Mouse (Mus musculus): Measurements from ENCODE around the gene Farp1. TPM values are rescaled to one million over a fixed set of nuclear protein-coding genes. Genes with fewer than 3 reads are reported as not detected.
A peak's percentile ranks its signal among the peaks of the same experiment; 100 is the strongest.

Gene Farp1
- polyA plus RNA-seq, 1 experiment from 2014 or later = 10.8 TPM

- Histone ChIP-seq H3K4me3 (no peak overlapping the region), H3K9ac (no peak overlapping the region), H3K9me3 (replicated peaks) (no peaks in the 10 kb centered on the region), H3K27me3 (no peaks in the 10 kb centered on the region), H3K4me2 (peak overlapping the region; percentile 19; the same call in 1 of the 2 replicates), H3K27ac (peak overlapping the region; percentile 84), H3K36me3 (peaks cover 23% of the 10 kb centered on the region), H3K4me1 (replicated peaks) (peaks cover 9% of the 10 kb centered on the region)
- 26% methylated on average over 11 of the region's 11 CpGs for whole genome bisulfite sequencing
- peak; percentile 78; the same call in 1 of the 2 replicates for ATAC-seq (replicated peaks; ENCODE audit: insufficient number of reproducible peaks, insufficient read depth, low FRiP score, low read depth)
Observed at GRCm38 (mm10) chr14:121225804-121226203, 190.8 kb downstream of the Farp1 start.

- no peak overlapping the region for H3K4me3 ChIP-seq
- no peaks in the 10 kb centered on the region for H3K9me3 ChIP-seq (replicated peaks)
- H3K27ac ChIP-seq = no peak overlapping the region
- peaks cover 34% of the 10 kb centered on the region for H3K36me3 ChIP-seq
- no peak overlapping the region for H3K9ac ChIP-seq
- H3K27me3 ChIP-seq = no peaks in the 10 kb centered on the region
- no peak for ATAC-seq (replicated peaks; ENCODE audit: insufficient number of reproducible peaks, insufficient read depth, low FRiP score, low read depth)
- 81% methylated on average over 9 of the region's 9 CpGs for WGBS
- H3K4me2 ChIP-seq = no peak overlapping the region
- H3K4me1 ChIP-seq (replicated peaks) = peaks cover 9% of the 10 kb centered on the region
Observed at GRCm38 (mm10) chr14:121229036-121229773, 194.2 kb downstream of the Farp1 start.

GRCm38 (mm10) chr14:121231232-121231631 is 196.2 kb downstream of the Farp1 start:
- 94% methylated on average over 8 of the region's 8 CpGs for WGBS

GRCm38 (mm10) chr14:121234741-121235307 is 199.8 kb downstream of the Farp1 start:
- 67% methylated on average over 12 of the region's 12 CpGs for WGBS
- H3K4me3 ChIP-seq = no peak overlapping the region
- no peak overlapping the region for H3K9ac ChIP-seq
- ATAC-seq (replicated peaks; ENCODE audit: insufficient number of reproducible peaks, insufficient read depth, low FRiP score, low read depth) = no peak
- no peak overlapping the region for H3K4me2 ChIP-seq
- H3K9me3 ChIP-seq (replicated peaks) = no peaks in the 10 kb centered on the region
- peaks cover 48% of the 10 kb centered on the region for H3K36me3 ChIP-seq
- H3K27me3 ChIP-seq = no peaks in the 10 kb centered on the region
- H3K27ac ChIP-seq = no peak overlapping the region
- no peaks in the 10 kb centered on the region for H3K4me1 ChIP-seq (replicated peaks)

More at GRCm38 (mm10) chr14:121231232-121231631, 196.2 kb downstream of the Farp1 start:
- H3K36me3 ChIP-seq = peaks cover 35% of the 10 kb centered on the region
- no peak overlapping the region for H3K27ac ChIP-seq
- H3K9ac ChIP-seq = no peak overlapping the region
- peaks cover 2% of the 10 kb centered on the region for H3K4me1 ChIP-seq (replicated peaks)
- no peak overlapping the region for H3K4me3 ChIP-seq
- H3K9me3 ChIP-seq (replicated peaks) = no peaks in the 10 kb centered on the region
- no peaks in the 10 kb centered on the region for H3K27me3 ChIP-seq
- ATAC-seq (replicated peaks; ENCODE audit: insufficient number of reproducible peaks, insufficient read depth, low FRiP score, low read depth) = no peak
- H3K4me2 ChIP-seq = no peak overlapping the region

GRCm38 (mm10) chr14:121236736-121237135 is 201.7 kb downstream of the Farp1 start:
- H3K27me3 ChIP-seq = no peaks in the 10 kb centered on the region
- no peak overlapping the region for H3K4me3 ChIP-seq
- peaks cover 45% of the 10 kb centered on the region for H3K36me3 ChIP-seq
- no peak overlapping the region for H3K9ac ChIP-seq
- no peaks in the 10 kb centered on the region for H3K9me3 ChIP-seq (replicated peaks)
- no peaks in the 10 kb centered on the region for H3K4me1 ChIP-seq (replicated peaks)
- WGBS = 91% methylated on average over 4 of the region's 4 CpGs
- H3K27ac ChIP-seq = no peak overlapping the region
- no peak overlapping the region for H3K4me2 ChIP-seq
- ATAC-seq (replicated peaks; ENCODE audit: insufficient number of reproducible peaks, insufficient read depth, low FRiP score, low read depth) = no peak

DNA sequence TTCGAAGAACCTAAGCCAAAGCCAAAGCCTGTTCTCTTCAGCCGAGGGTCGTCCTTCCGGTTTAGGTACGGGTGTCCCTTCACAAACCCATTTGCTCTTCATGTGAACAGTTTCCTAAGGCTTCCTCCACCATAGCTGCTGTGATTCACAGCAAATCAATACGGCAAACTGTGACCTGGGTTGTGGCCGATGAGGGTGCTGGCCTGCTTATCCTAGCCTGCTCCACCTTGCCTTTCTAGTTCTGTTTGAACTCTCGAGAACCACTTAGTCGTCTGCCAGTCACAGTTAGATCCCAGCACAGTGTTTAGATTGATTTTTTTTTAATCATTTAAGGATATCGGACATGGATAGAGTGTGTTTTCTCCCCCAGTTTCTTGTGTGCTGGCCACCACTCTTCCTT is 203.7 kb downstream of the Farp1 start:
- whole genome bisulfite sequencing = 87% methylated on average over 10 of the region's 10 CpGs
- H3K9ac ChIP-seq = no peak overlapping the region
- H3K27ac ChIP-seq = no peak overlapping the region
- H3K4me1 ChIP-seq (replicated peaks) = no peaks in the 10 kb centered on the region
- H3K36me3 ChIP-seq = peaks cover 44% of the 10 kb centered on the region
- H3K4me3 ChIP-seq = no peak overlapping the region
- no peak for ATAC-seq (replicated peaks; ENCODE audit: insufficient number of reproducible peaks, insufficient read depth, low FRiP score, low read depth)
- H3K9me3 ChIP-seq (replicated peaks) = no peaks in the 10 kb centered on the region
- no peak overlapping the region for H3K4me2 ChIP-seq
- H3K27me3 ChIP-seq = no peaks in the 10 kb centered on the region

- Histone ChIP-seq H3K9me3 (replicated peaks) (no peaks in the 10 kb centered on the region), H3K4me3 (no peak overlapping the region), H3K27ac (no peak overlapping the region), H3K9ac (no peak overlapping the region), H3K36me3 (peaks cover 44% of the 10 kb centered on the region), H3K4me2 (no peak overlapping the region), H3K4me1 (replicated peaks) (no peaks in the 10 kb centered on the region), H3K27me3 (no peaks in the 10 kb centered on the region)
- 74% methylated on average over 8 of the region's 8 CpGs for WGBS
- ATAC-seq (replicated peaks; ENCODE audit: insufficient number of reproducible peaks, insufficient read depth, low FRiP score, low read depth) = no peak
Observed at GRCm38 (mm10) chr14:121239386-121239785, 204.4 kb downstream of the Farp1 start.

DNA sequence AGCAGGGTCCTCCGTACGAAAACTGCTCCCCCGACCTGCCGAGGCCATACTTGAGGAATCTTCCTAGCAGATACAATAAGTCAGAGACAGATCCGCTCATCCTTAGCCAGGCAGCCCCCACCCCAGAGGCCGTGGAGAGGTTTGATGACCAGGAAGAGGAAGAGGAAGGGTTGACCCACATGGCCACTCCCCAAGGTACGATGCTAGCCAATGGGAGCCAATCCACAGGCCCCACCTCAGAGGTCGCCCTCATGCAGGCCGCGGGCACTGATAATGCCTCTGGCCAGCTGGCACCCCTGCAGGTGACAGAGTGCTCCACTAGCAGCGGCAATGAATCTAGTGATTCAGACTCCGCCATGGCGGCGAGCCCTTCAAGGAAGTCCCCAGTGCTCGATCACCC is 209.1 kb downstream of the Farp1 start:
- Histone ChIP-seq H3K9me3 (replicated peaks) (no peaks in the 10 kb centered on the region), H3K4me2 (no peak overlapping the region), H3K4me3 (no peak overlapping the region), H3K9ac (no peak overlapping the region), H3K36me3 (peaks cover 38% of the 10 kb centered on the region), H3K27ac (no peak overlapping the region), H3K4me1 (replicated peaks) (peaks cover 25% of the 10 kb centered on the region), H3K27me3 (no peaks in the 10 kb centered on the region)
- ATAC-seq (replicated peaks; ENCODE audit: insufficient number of reproducible peaks, insufficient read depth, low FRiP score, low read depth) = no peak
- WGBS = 92% methylated on average over 15 of the region's 15 CpGs

DNA sequence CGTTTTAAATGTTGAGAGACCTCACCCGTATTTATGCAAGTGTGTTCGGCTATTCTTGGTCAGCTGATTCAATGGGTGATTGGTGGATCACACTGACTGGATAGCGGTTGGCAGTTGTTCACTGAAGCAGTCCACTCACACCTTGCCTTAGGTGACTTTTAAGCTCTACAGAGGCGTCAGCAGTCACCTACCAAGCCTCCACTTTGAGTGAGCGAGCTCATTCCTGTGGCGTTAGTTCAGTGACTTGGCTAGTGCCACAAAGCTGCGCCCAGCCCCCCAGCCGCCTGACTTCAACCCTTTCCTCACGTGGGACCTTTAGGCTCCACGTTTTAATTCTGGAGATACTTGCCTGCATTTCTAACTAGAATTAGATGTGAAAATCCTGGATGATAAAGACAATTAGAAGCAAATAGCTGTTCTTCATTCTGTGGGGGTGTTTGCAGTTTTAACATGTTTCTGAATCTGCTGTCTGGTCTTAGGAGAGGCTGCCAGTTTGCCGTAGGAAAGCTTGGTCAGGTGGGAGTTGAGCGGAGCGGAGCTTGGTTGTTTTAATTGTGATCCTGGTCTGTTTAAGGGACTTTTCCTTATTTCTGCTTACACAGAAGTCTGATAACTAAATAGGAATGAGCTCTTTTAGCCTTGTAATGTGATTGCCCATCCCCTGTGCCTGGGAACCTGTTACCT is 211.2 kb downstream of the Farp1 start:
- Histone ChIP-seq H3K4me3 (no peak overlapping the region), H3K9me3 (replicated peaks) (no peaks in the 10 kb centered on the region), H3K4me1 (replicated peaks) (peaks cover 25% of the 10 kb centered on the region), H3K9ac (no peak overlapping the region), H3K27ac (peak overlapping the region; percentile 45), H3K4me2 (no peak overlapping the region), H3K27me3 (no peaks in the 10 kb centered on the region), H3K36me3 (peaks cover 25% of the 10 kb centered on the region)
- ATAC-seq (replicated peaks; ENCODE audit: insufficient number of reproducible peaks, insufficient read depth, low FRiP score, low read depth) = 0 out of 2 replicates have a peak, but pooled peaks have one; percentile 20
- WGBS = 37% methylated on average over 14 of the region's 14 CpGs

DNA sequence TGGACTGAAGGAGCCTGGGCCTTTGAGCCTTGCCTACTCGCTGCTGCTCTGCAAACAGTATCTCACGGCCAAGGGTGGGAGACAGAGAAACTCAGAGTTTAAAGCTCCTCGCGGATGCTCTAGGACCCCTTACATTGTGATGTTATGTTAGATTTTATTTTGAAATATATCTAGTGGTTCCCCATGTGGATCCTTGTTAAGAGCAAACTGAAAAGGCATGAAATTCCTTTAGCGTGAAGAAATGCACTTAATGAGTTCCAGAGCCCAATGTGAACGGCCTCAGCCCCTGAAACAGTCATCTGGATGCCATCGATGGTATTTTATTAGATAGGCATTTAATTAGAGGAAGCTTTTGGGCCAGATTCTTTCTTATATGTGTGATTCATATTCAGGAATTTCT is 212.3 kb downstream of the Farp1 start:
- Histone ChIP-seq H3K36me3 (peaks cover 19% of the 10 kb centered on the region), H3K9ac (no peak overlapping the region), H3K4me1 (replicated peaks) (peaks cover 25% of the 10 kb centered on the region), H3K9me3 (replicated peaks) (no peaks in the 10 kb centered on the region), H3K4me2 (no peak overlapping the region), H3K27ac (peak overlapping the region; percentile 45), H3K4me3 (no peak overlapping the region), H3K27me3 (no peaks in the 10 kb centered on the region)
- WGBS = 51% methylated on average over 7 of the region's 7 CpGs
- no peak for ATAC-seq (replicated peaks; ENCODE audit: insufficient number of reproducible peaks, insufficient read depth, low FRiP score, low read depth)

DNA sequence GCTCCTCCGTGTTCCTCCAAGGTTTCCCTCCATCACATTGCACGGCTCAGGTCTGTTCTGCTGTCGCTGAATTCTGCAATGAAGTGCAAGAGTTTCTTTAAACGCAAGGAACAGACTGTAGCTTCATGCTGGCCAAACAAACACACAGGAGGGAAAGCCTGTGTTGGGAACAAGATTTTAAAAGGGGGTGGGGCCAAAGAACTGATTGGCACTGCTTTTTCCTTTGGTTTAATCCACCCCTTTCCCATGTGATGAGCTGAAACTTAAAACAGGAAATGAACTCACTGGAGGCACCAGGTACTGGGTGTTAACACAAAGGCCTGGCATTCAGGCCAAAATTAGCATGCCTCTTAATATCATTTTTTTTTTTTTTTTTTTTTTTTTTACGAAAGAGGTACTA is 213.3 kb downstream of the Farp1 start:
- ATAC-seq (replicated peaks; ENCODE audit: insufficient number of reproducible peaks, insufficient read depth, low FRiP score, low read depth) = no peak
- WGBS = 79% methylated on average over 5 of the region's 5 CpGs
- Histone ChIP-seq H3K36me3 (peaks cover 11% of the 10 kb centered on the region; the same call in 1 of the 2 replicates), H3K9ac (no peak overlapping the region), H3K9me3 (replicated peaks) (no peaks in the 10 kb centered on the region), H3K27ac (peak overlapping the region; percentile 46; the same call in 1 of the 2 replicates), H3K4me3 (no peak overlapping the region), H3K4me2 (no peak overlapping the region), H3K4me1 (replicated peaks) (peaks cover 25% of the 10 kb centered on the region), H3K27me3 (no peaks in the 10 kb centered on the region)

Measured in heart, embryonic 15.5 days (tissue).